Mouse (Mus musculus) CH12.LX (cell line): ENCODE measurements around the gene Dgkd.

Source experiments
- CHD2 ChIP-seq: IDR thresholded peaks from 2 replicates; pipeline ENCODE4 v1.6.1; 2011; ENCODE audit warnings: low read length, improper control_type of control experiment
- CTCF ChIP-seq, 2 experiments: IDR thresholded peaks in 1 of 2; conservative IDR thresholded peaks in 1 of 2; 2 replicates each; pipeline ENCODE4 v1.5.1; 2011 to 2012; ENCODE audit warnings: low read depth in 2 of 2, low read length in 2 of 2, improper control_type of control experiment in 1 of 2, inconsistent platforms in 1 of 2, mild to moderate bottlenecking in 1 of 2, moderate library complexity in 1 of 2
- IRF4 ChIP-seq: IDR thresholded peaks from 2 replicates; pipeline ENCODE4 v1.6.1; 2014; ENCODE audit warnings: low read depth, mild to moderate bottlenecking, inconsistent platforms, low read length, improper control_type of control experiment

DNA sequence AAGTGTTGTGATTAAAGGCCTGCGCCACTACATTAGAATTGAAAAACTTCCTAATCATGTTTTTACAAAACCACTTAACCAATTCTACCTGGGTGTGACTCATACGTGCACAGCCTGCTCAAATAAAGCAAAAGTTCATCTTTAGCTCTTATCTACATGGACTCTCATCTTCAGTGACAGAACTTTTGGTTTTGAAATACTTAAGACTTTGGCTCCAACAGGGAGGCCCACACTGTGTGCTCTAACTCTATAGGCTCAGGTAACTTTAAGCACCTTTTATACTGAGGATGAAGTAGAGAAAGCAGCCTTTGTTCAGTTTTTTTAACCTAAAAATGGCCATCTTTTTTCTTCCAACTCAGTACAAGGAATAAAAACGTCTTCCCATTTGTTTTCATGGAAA lies 100.0 kb downstream of the Dgkd start:
- TF ChIP-seq IRF4 (no peak), CTCF (conservative IDR thresholded peaks at IDR 0.05 in 1 of 2, IDR thresholded peaks at IDR 0.05 in 1 of 2; ENCODE audit: low read depth in 2 of 2, low read length in 2 of 2) (no peak), CHD2 (no peak)
